Mouse (Mus musculus) megakaryocyte-erythroid progenitor cell, adult 5-6 weeks (primary cell): ENCODE measurements around the gene Tgfbrap1. TPM values are rescaled to one million over a fixed set of nuclear protein-coding genes. Genes with fewer than 3 reads are reported as not detected.

Source experiments
- ATAC-seq: replicated peaks from 2 replicates; pipeline ENCODE4 v1.8.0; 2016; ENCODE audit warnings: mild to moderate bottlenecking, inconsistent platforms; ENCODE audit not compliant: severe bottlenecking, poor library complexity, low FRiP score, low TSS enrichment
- total RNA-seq, 2 experiments: library from RNA; stranded (forward) in 1 of 2; stranded (reverse) in 1 of 2; fragments of 200-1000, 215-1000 nt in 1 of 2; fragments of >200 nt in 1 of 2; fragmentation: Nextera tagmentation in 1 of 2; gene quantifications; 2 replicates each; pipeline ENCODE4 v1.2.3; 2014 to 2017

The Tgfbrap1 gene
- total RNA-seq, 2 experiments from 2014 or later, result 16.9 to 23.1 TPM

GRCm38 (mm10) chr1:43120950-43121349, 22.5 kb upstream of the Tgfbrap1 start:
- no peak for ATAC-seq

- ATAC-seq, result no peak
Measured at GRCm38 (mm10) chr1:43117435-43117834, 19.0 kb upstream of the Tgfbrap1 start.

GRCm38 (mm10) chr1:43112882-43113281, 14.4 kb upstream of the Tgfbrap1 start:
- peak; percentile 79 for ATAC-seq

GRCm38 (mm10) chr1:43110556-43110955, 12.1 kb upstream of the Tgfbrap1 start:
- peak; percentile 87 for ATAC-seq

- no peak for ATAC-seq
Measured at GRCm38 (mm10) chr1:43108729-43109128, 10.3 kb upstream of the Tgfbrap1 start.

- ATAC-seq, result no peak
Measured at GRCm38 (mm10) chr1:43094206-43094605, 4.2 kb downstream of the Tgfbrap1 start.

GRCm38 (mm10) chr1:43092056-43093015, 6.1 kb downstream of the Tgfbrap1 start:
- ATAC-seq, result peak; percentile 63

GRCm38 (mm10) chr1:43091306-43092055, 7.0 kb downstream of the Tgfbrap1 start:
- ATAC-seq, result peak; percentile 57

GRCm38 (mm10) chr1:43090418-43090817, 8.0 kb downstream of the Tgfbrap1 start:
- no peak for ATAC-seq

- ATAC-seq, result no peak
Measured at GRCm38 (mm10) chr1:43082946-43083345, 15.5 kb downstream of the Tgfbrap1 start.

- ATAC-seq, result no peak
Measured at GRCm38 (mm10) chr1:43078124-43078523, 20.3 kb downstream of the Tgfbrap1 start.

- no peak for ATAC-seq
Measured at GRCm38 (mm10) chr1:43074791-43075190, 23.6 kb downstream of the Tgfbrap1 start.

- no peak for ATAC-seq
Measured at GRCm38 (mm10) chr1:43072561-43072960, 25.9 kb downstream of the Tgfbrap1 start.

- ATAC-seq, result no peak
Measured at GRCm38 (mm10) chr1:43072028-43072427, 26.4 kb downstream of the Tgfbrap1 start.

- ATAC-seq, result peak; percentile 98
Measured at GRCm38 (mm10) chr1:43070726-43071125, 27.7 kb downstream of the Tgfbrap1 start.

GRCm38 (mm10) chr1:43067551-43067950, 30.9 kb downstream of the Tgfbrap1 start:
- no peak for ATAC-seq

- ATAC-seq, result no peak
Measured at GRCm38 (mm10) chr1:43066573-43066972, 31.9 kb downstream of the Tgfbrap1 start.

GRCm38 (mm10) chr1:43065615-43066310, 32.7 kb downstream of the Tgfbrap1 start:
- peak; percentile 79 for ATAC-seq

- no peak for ATAC-seq
Measured at GRCm38 (mm10) chr1:43051903-43052302, 46.5 kb downstream of the Tgfbrap1 start.

- no peak for ATAC-seq
Measured at GRCm38 (mm10) chr1:43047811-43048210, 50.6 kb downstream of the Tgfbrap1 start.
